Mouse (Mus musculus) adrenal gland, postnatal 25 days (tissue): ENCODE results near the gene Pfkl. TPM values are rescaled to one million over a fixed set of nuclear protein-coding genes. Genes with fewer than 3 reads are reported as not detected.
"Not testable (repeated sequence)": the region's sequence is repeated elsewhere in the genome, so short reads cannot be mapped to it uniquely, and the experiment has no call there.

ENCODE experiments used
- DNase-seq: peaks from one replicate; pipeline ENCODE4 v3.0.0; 2021; ENCODE audit warnings: mixed read lengths
- total RNA-seq: library from RNA; stranded (reverse); gene quantifications from 2 replicates; pipeline ENCODE4 v1.2.3, GENCODE M21; 2021

The Pfkl gene
- total RNA-seq, 1 experiment from 2014 or later: 96.0 TPM

- DNase-seq: no peak
Observed at GRCm38 (mm10) chr10:77971191-77971590, 38.7 kb downstream of the Pfkl start.

DNA sequence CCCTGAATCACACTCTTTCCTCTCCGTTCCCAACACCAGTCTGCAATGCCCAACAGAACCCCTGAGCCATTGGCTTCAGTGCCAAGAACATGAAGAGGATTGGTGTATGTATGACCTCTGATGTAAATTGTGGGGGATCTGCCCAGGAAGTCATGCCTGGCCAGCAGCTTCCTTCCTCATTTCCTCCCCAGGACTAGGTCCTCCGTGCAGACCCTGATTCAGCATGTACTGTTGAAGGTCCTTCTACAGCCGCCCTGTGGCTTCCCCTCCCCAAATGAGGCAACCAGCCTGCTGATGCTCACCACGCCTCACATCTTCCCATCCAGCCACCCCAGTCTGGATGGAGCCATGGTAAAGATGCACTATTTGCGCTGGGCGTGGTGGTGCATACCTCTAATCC, 39.4 kb downstream of the Pfkl start, which contains the start of gene Trpm2:
Trpm2 (minus strand) TSS at position 83 of the 400 bp plus-strand sequence.
- DNase-seq: no peak

DNA sequence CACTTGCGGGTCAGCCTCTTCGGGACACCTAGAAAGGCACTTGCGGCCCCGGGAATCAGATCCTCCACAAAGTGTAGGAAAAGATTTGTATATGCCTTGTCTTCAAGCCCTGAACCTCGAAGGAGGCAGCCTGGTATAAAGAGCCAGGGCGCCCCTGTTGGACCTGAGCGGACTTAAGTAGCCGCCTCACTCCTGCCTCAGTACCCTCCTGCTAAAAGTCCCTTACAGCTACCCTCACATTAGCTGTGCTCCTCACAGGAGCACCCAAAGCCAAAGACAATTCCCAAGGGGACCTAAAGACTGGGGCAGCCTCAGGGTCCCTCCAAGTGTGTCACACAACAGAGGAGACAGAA, 39.9 kb downstream of the Pfkl start:
- DNase-seq: no peak

- DNase-seq: peak; percentile 56
Observed at GRCm38 (mm10) chr10:77969274-77969972, 40.5 kb downstream of the Pfkl start.

GRCm38 (mm10) chr10:77963971-77964370, 45.9 kb downstream of the Pfkl start:
- no peak for DNase-seq

GRCm38 (mm10) chr10:77962725-77963124, 47.2 kb downstream of the Pfkl start:
- DNase-seq: no peak

DNA sequence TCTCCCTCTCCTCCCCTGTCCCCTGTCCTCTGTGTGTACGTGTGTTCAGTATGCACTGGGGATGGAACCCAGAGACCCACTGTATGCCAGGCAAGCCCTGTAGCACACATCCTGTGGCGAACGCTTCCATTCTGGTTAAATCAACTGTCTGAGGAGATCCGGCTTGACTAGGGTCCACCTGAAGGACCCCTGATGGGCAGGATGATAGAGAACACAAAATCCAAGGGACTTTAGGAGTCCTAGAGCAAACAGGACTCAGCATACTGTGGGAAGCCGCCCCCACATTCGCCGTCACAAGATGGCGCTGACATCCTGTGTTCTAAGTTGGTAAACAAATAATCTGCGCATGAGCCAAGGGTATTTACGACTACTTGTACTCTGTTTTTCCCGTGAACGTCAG, 59.4 kb downstream of the Pfkl start:
- DNase-seq: not testable (repeated sequence)

DNA sequence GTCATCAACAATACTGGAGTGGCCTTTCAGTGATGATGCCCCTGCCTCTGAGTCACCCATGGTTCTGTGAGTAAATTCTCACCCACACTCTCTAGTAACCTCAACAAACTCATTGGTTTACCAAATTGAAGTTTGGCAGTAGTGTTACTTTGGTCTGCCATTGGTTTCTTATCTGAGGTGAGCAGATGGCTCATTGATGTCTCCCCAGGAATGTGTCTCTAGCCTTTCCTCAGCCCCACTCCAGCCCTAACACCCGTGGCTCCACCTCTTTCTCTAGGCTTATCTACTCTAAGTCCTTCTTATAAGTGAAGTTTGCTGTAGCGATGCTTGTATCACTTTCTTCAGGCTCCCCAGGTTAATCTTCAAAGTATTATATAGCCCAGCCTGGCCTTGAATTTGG, 70.2 kb downstream of the Pfkl start:
- DNase-seq: no peak

Other genes starting within 250 kb of the Pfkl start
- not detected in 2 replicates for gene Gm3238, start 238.8 kb downstream of the Pfkl start, total RNA-seq
- gene Gm7138, start 233.1 kb downstream of the Pfkl start, total RNA-seq: not detected in 2 replicates
- gene Gm3250, start 227.5 kb downstream of the Pfkl start, total RNA-seq: not detected in 2 replicates
- gene Gm7137, start 221.9 kb downstream of the Pfkl start, total RNA-seq: not detected in 2 replicates
- gene Gm9639, start 215.0 kb downstream of the Pfkl start, total RNA-seq: not detected in 2 replicates
- gene Gm19668, start 210.9 kb downstream of the Pfkl start, total RNA-seq: not detected in 2 replicates
- not detected in 2 replicates for gene Gm9507, start 198.2 kb downstream of the Pfkl start, total RNA-seq
- not detected in 2 replicates for gene Gm2696, start 195.4 kb downstream of the Pfkl start, total RNA-seq
- not detected in 2 replicates for gene Krtap10-4, start 183.0 kb downstream of the Pfkl start, total RNA-seq
- gene Krtap10-10, start 174.1 kb downstream of the Pfkl start, total RNA-seq: not detected in 2 replicates
- gene Gm36176, start 163.3 kb downstream of the Pfkl start, total RNA-seq: not detected in 2 replicates
- not detected in 2 replicates for gene Gm10318, start 157.2 kb downstream of the Pfkl start, total RNA-seq
- not detected in 2 replicates for gene Gm3285, start 148.1 kb downstream of the Pfkl start, total RNA-seq
- 5.5 and 8.0 TPM in 2 replicates for gene Lrrc3, start 107.5 kb downstream of the Pfkl start, total RNA-seq
- 1.2 and 2.7 TPM in 2 replicates for gene Trpm2, start 39.5 kb downstream of the Pfkl start, total RNA-seq
- 18.5 and 22.1 TPM in 2 replicates for gene 1810043G02Rik, start 31.6 kb downstream of the Pfkl start, total RNA-seq
- gene Dnmt3l, start 31.9 kb upstream of the Pfkl start, total RNA-seq: 30.7 and 36.2 TPM in 2 replicates
- gene Aire, start 33.5 kb upstream of the Pfkl start, total RNA-seq: not detected in 2 replicates
- 26.3 and 36.0 TPM in 2 replicates for gene Icosl, start 59.2 kb upstream of the Pfkl start, total RNA-seq
- 235 and 247 TPM in 2 replicates for gene D10Jhu81e, start 159.7 kb upstream of the Pfkl start, total RNA-seq
- 17.8 and 17.9 TPM in 2 replicates for gene Pwp2, start 175.1 kb upstream of the Pfkl start, total RNA-seq
- gene Trappc10, start 234.6 kb upstream of the Pfkl start, total RNA-seq: 53.0 and 56.6 TPM in 2 replicates